Mouse (Mus musculus): Measurements from ENCODE around the gene Gabbr1. TPM values are rescaled to one million over a fixed set of nuclear protein-coding genes. Genes with fewer than 3 reads are reported as not detected.
A peak's percentile ranks its signal among the peaks of the same experiment; 100 is the strongest.

Gene Gabbr1
- total RNA-seq, 2 experiments from 2014 or later: 609 to 643 TPM

GRCm38 (mm10) chr17:37039127-37039894 lies 6.5 kb upstream of the Gabbr1 start:
- DNase-seq (ENCODE audit: low spot score in 2 of 2): no peak

- no peak for DNase-seq (ENCODE audit: low spot score in 2 of 2)
These were observed 1.0 kb upstream of the Gabbr1 start for GRCm38 (mm10) chr17:37044651-37045244.

- DNase-seq (ENCODE audit: low spot score in 2 of 2): peak in 1 of 2 experiments; percentile 70
These were observed 746 bp downstream of the Gabbr1 start for GRCm38 (mm10) chr17:37046312-37047112.

- DNase-seq (ENCODE audit: low spot score in 2 of 2): no peak
These were observed 1.7 kb downstream of the Gabbr1 start for GRCm38 (mm10) chr17:37047332-37047976.

GRCm38 (mm10) chr17:37047981-37048380 lies 2.2 kb downstream of the Gabbr1 start:
- no peak for DNase-seq (ENCODE audit: low spot score in 2 of 2)

- DNase-seq (ENCODE audit: low spot score in 2 of 2): no peak
These were observed 2.6 kb downstream of the Gabbr1 start for GRCm38 (mm10) chr17:37048383-37048782.

GRCm38 (mm10) chr17:37049570-37050310 lies 4.0 kb downstream of the Gabbr1 start:
- DNase-seq (ENCODE audit: low spot score in 2 of 2): peak; percentile 84 to 85

- peak; percentile 90 to 94 for DNase-seq (ENCODE audit: low spot score in 2 of 2)
These were observed 4.6 kb downstream of the Gabbr1 start for GRCm38 (mm10) chr17:37050399-37050798.

GRCm38 (mm10) chr17:37050876-37051275 lies 5.1 kb downstream of the Gabbr1 start:
- DNase-seq (ENCODE audit: low spot score in 2 of 2): no peak

- DNase-seq (ENCODE audit: low spot score in 2 of 2): no peak
These were observed 6.0 kb downstream of the Gabbr1 start for GRCm38 (mm10) chr17:37051745-37052144.

GRCm38 (mm10) chr17:37056957-37057356 lies 11.2 kb downstream of the Gabbr1 start:
- DNase-seq (ENCODE audit: low spot score in 2 of 2): no peak

- no peak for DNase-seq (ENCODE audit: low spot score in 2 of 2)
These were observed 15.7 kb downstream of the Gabbr1 start for GRCm38 (mm10) chr17:37061435-37061834.

- peak in 1 of 2 experiments; percentile 66 for DNase-seq (ENCODE audit: low spot score in 2 of 2)
These were observed 16.4 kb downstream of the Gabbr1 start for GRCm38 (mm10) chr17:37062101-37062641.

GRCm38 (mm10) chr17:37063063-37063462 lies 17.3 kb downstream of the Gabbr1 start:
- no peak for DNase-seq (ENCODE audit: low spot score in 2 of 2)

- DNase-seq (ENCODE audit: low spot score in 2 of 2): no peak
These were observed 18.1 kb downstream of the Gabbr1 start for GRCm38 (mm10) chr17:37063686-37064495.

- no peak for DNase-seq (ENCODE audit: low spot score in 2 of 2)
These were observed 20.2 kb downstream of the Gabbr1 start for GRCm38 (mm10) chr17:37065993-37066392.

- peak in 1 of 2 experiments; percentile 15 for DNase-seq (ENCODE audit: low spot score in 2 of 2)
These were observed 22.1 kb downstream of the Gabbr1 start for GRCm38 (mm10) chr17:37067861-37068260.

- DNase-seq (ENCODE audit: low spot score in 2 of 2): peak in 1 of 2 experiments; percentile 4
These were observed 24.4 kb downstream of the Gabbr1 start for GRCm38 (mm10) chr17:37070121-37070520.

GRCm38 (mm10) chr17:37072080-37072729 lies 26.4 kb downstream of the Gabbr1 start:
- DNase-seq (ENCODE audit: low spot score in 2 of 2): peak in 1 of 2 experiments; percentile 3

Measured in layer of hippocampus, postnatal 14 days (tissue).